Mouse (Mus musculus): ENCODE results near the gene Gdpd3.

Gene Gdpd3

GRCm38 (mm10) chr7:126807405-126807804, 41.3 kb downstream of the Gdpd3 start:
- no peak for DNase-seq (ENCODE audit: low spot score)

- peak; percentile 89 for DNase-seq (ENCODE audit: low spot score)
Measured at GRCm38 (mm10) chr7:126808703-126809455, 42.7 kb downstream of the Gdpd3 start.

- DNase-seq (ENCODE audit: low spot score): no peak
Measured at GRCm38 (mm10) chr7:126809723-126810369, 43.7 kb downstream of the Gdpd3 start.

GRCm38 (mm10) chr7:126815726-126816222, 49.6 kb downstream of the Gdpd3 start:
- no peak for DNase-seq (ENCODE audit: low spot score)

GRCm38 (mm10) chr7:126816494-126816893, 50.4 kb downstream of the Gdpd3 start:
- DNase-seq (ENCODE audit: low spot score): no peak

GRCm38 (mm10) chr7:126817595-126817994, 51.5 kb downstream of the Gdpd3 start:
- no peak for DNase-seq (ENCODE audit: low spot score)

- no peak for DNase-seq (ENCODE audit: low spot score)
Measured at GRCm38 (mm10) chr7:126818818-126819217, 52.7 kb downstream of the Gdpd3 start.

GRCm38 (mm10) chr7:126821835-126822511, 55.8 kb downstream of the Gdpd3 start:
- DNase-seq (ENCODE audit: low spot score): peak; percentile 72

- no peak for DNase-seq (ENCODE audit: low spot score)
Measured at GRCm38 (mm10) chr7:126822741-126823140, 56.6 kb downstream of the Gdpd3 start.

- DNase-seq (ENCODE audit: low spot score): no peak
Measured at GRCm38 (mm10) chr7:126823202-126823711, 57.1 kb downstream of the Gdpd3 start.

GRCm38 (mm10) chr7:126823940-126824339, 57.8 kb downstream of the Gdpd3 start:
- DNase-seq (ENCODE audit: low spot score): no peak
